Mouse (Mus musculus) neural tube, embryonic 14.5 days (tissue): ENCODE results near the gene Lrriq4. TPM values are rescaled to one million over a fixed set of nuclear protein-coding genes. Genes with fewer than 3 reads are reported as not detected.

Experiments
- ATAC-seq: fragments of 200-750 bp; cut with Nextera tagmentation; 2 replicates; pipeline ENCODE4 v1.8.0; 2017; ENCODE audit warnings: low read depth, mild to moderate bottlenecking, moderate TSS enrichment, moderate library complexity
- H3K27ac ChIP-seq: fragments of 300-500 bp; sonication (generic); 2 replicates; pipeline ENCODE4 v1.5.1; 2014; ENCODE audit warnings: low read depth, mild to moderate bottlenecking, control low read depth, low read length, moderate library complexity, mixed read lengths
- H3K27me3 ChIP-seq: fragments of 300-500 bp; sonication (generic); 2 replicates; pipeline ENCODE4 v1.6.1; 2014; ENCODE audit warnings: low read length; ENCODE audit not compliant: control insufficient read depth, insufficient read depth
- H3K36me3 ChIP-seq: fragments of 300-500 bp; sonication (generic); 2 replicates; pipeline ENCODE4 v1.6.1; 2014; ENCODE audit warnings: low read length, mixed read lengths; ENCODE audit not compliant: control insufficient read depth, insufficient read depth
- H3K4me1 ChIP-seq: fragments of 300-500 bp; sonication (generic); 2 replicates; pipeline ENCODE4 v1.6.1; 2014; ENCODE audit warnings: low read length; ENCODE audit not compliant: control insufficient read depth, insufficient read depth
- H3K4me2 ChIP-seq: fragments of 300-500 bp; sonication (generic); 2 replicates; pipeline ENCODE4 v1.6.1; 2014; ENCODE audit warnings: mild to moderate bottlenecking, low read depth, low read length, control low read depth
- H3K4me3 ChIP-seq: fragments of 300-500 bp; sonication (generic); 2 replicates; pipeline ENCODE4 v1.5.1; 2014; ENCODE audit warnings: low read depth, low read length, control low read depth, mixed read lengths
- H3K9ac ChIP-seq: fragments of 300-500 bp; sonication (generic); replicated peaks from 2 replicates; pipeline ENCODE4 v1.6.1; 2014; ENCODE audit warnings: low read depth, mild to moderate bottlenecking, control low read depth, low read length, mixed read lengths
- H3K9me3 ChIP-seq: fragments of 300-500 bp; sonication (generic); 2 replicates; pipeline ENCODE4 v1.6.1; 2016; ENCODE audit warnings: low read length; ENCODE audit not compliant: control insufficient read depth
- WGBS: fragments of 180-500 bp; shearing (Covaris S2); extraction: QIAGEN DNeasy Blood & Tissue Kit; methylation state at CpG from one replicate; pipeline ENCODE4 v1.1.7; 2014; 5-methylcytosine and 5-hydroxymethylcytosine counted together
- polyA plus RNA-seq: library from polyadenylated mRNA; unstranded; fragments of >200 nt; fragmentation: Nextera tagmentation; extraction: Ambion mirVana; gene quantifications from 2 replicates; pipeline ENCODE4 v1.2.1, GENCODE M21; 2014

Lrriq4 gene
- 0.12 TPM in 1 of 2 replicates, not detected in the other for polyA plus RNA-seq

GRCm38 (mm10) chr3:30644207-30644606 is at the start of gene Lrriq4:
Gene Lrriq4 (plus strand): TSS chr3:30644507.
- H3K9ac ChIP-seq = no peak within 1 kb of the TSS
- H3K4me3 ChIP-seq = no peak within 1 kb of the TSS
- no peak for ATAC-seq
- WGBS = 84% methylated on average over 2 of the region's 2 CpGs
- 0 out of 2 replicates have a peak, but pooled peaks cover 1% of the 10 kb centered on the region for H3K27me3 ChIP-seq
- no peaks in the 10 kb centered on the region for H3K36me3 ChIP-seq
- H3K4me2 ChIP-seq = no peak within 1 kb of the TSS
- H3K4me1 ChIP-seq = no peaks in the 10 kb centered on the region
- H3K9me3 ChIP-seq = no peaks in the 10 kb centered on the region
- H3K27ac ChIP-seq = no peak within 1 kb of the TSS

GRCm38 (mm10) chr3:30595111-30595832 is 49.0 kb upstream of the Lrriq4 start:
- Histone ChIP-seq H3K27me3 (no peaks in the 10 kb centered on the region), H3K4me3 (peak overlapping the region; percentile 79), H3K9me3 (no peaks in the 10 kb centered on the region), H3K4me2 (peak overlapping the region; percentile 62), H3K36me3 (no peaks in the 10 kb centered on the region), H3K27ac (peak overlapping the region; percentile 78), H3K4me1 (peaks cover 7% of the 10 kb centered on the region; the same call in 1 of the 2 replicates), H3K9ac (peak overlapping the region; percentile 84)
- WGBS = under 1% methylated on average over 62 of the region's 62 CpGs
- peak; percentile 79 for ATAC-seq

- H3K36me3 ChIP-seq = no peaks in the 10 kb centered on the region
- no peak overlapping the region for H3K4me2 ChIP-seq
- H3K4me1 ChIP-seq = peaks cover 7% of the 10 kb centered on the region; the same call in 1 of the 2 replicates
- H3K9me3 ChIP-seq = no peaks in the 10 kb centered on the region
- no peak overlapping the region for H3K4me3 ChIP-seq
- ATAC-seq = no peak
- no peaks in the 10 kb centered on the region for H3K27me3 ChIP-seq
- H3K9ac ChIP-seq = no peak overlapping the region
- H3K27ac ChIP-seq = no peak overlapping the region
- 85% methylated on average over 7 of the region's 7 CpGs for WGBS
Measured at GRCm38 (mm10) chr3:30597271-30597670, 47.0 kb upstream of the Lrriq4 start.

GRCm38 (mm10) chr3:30599711-30600545 is 44.4 kb upstream of the Lrriq4 start, which contains the start of gene Actrt3:
Gene Actrt3 (minus strand): TSS chr3:30599939.
- peak within 1 kb of the TSS; percentile 55 for H3K9ac ChIP-seq
- H3K4me2 ChIP-seq = peak within 1 kb of the TSS; percentile 73
- peaks cover 14% of the 10 kb centered on the region for H3K4me1 ChIP-seq
- H3K27me3 ChIP-seq = no peaks in the 10 kb centered on the region
- peak within 1 kb of the TSS; percentile 55 for H3K27ac ChIP-seq
- ATAC-seq = no peak
- H3K4me3 ChIP-seq = peak within 1 kb of the TSS; percentile 88
- WGBS = 1% methylated on average over 32 of the region's 32 CpGs
- no peaks in the 10 kb centered on the region for H3K9me3 ChIP-seq
- no peaks in the 10 kb centered on the region for H3K36me3 ChIP-seq

- no peaks in the 10 kb centered on the region for H3K9me3 ChIP-seq
- H3K4me2 ChIP-seq = peak overlapping the region; percentile 73
- peaks cover 14% of the 10 kb centered on the region for H3K4me1 ChIP-seq
- H3K4me3 ChIP-seq = peak overlapping the region; percentile 88
- under 1% methylated on average over 14 of the region's 14 CpGs for WGBS
- 0 out of 2 replicates have a peak, but pooled peaks have one; percentile 2 for ATAC-seq
- H3K36me3 ChIP-seq = no peaks in the 10 kb centered on the region
- H3K27me3 ChIP-seq = no peaks in the 10 kb centered on the region
- H3K9ac ChIP-seq = 0 out of 2 replicates have a peak overlapping the region, but pooled peaks have one; percentile 35
- H3K27ac ChIP-seq = peak overlapping the region; percentile 55
Measured at GRCm38 (mm10) chr3:30600717-30601116, 43.6 kb upstream of the Lrriq4 start.

GRCm38 (mm10) chr3:30601175-30601574 is 43.1 kb upstream of the Lrriq4 start:
- Histone ChIP-seq H3K9me3 (no peaks in the 10 kb centered on the region), H3K27me3 (no peaks in the 10 kb centered on the region), H3K9ac (no peak overlapping the region), H3K27ac (peak overlapping the region; percentile 36; the same call in 1 of the 2 replicates), H3K36me3 (no peaks in the 10 kb centered on the region), H3K4me2 (peak overlapping the region; percentile 73), H3K4me3 (peak overlapping the region; percentile 88), H3K4me1 (peaks cover 14% of the 10 kb centered on the region)
- peak; percentile 45 for ATAC-seq
- under 1% methylated on average over 17 of the region's 17 CpGs for WGBS

- no peaks in the 10 kb centered on the region for H3K9me3 ChIP-seq
- ATAC-seq = no peak
- H3K9ac ChIP-seq = peak overlapping the region; percentile 74
- peak overlapping the region; percentile 88 for H3K4me3 ChIP-seq
- H3K27me3 ChIP-seq = no peaks in the 10 kb centered on the region
- H3K36me3 ChIP-seq = no peaks in the 10 kb centered on the region
- WGBS = under 1% methylated on average over 13 of the region's 13 CpGs
- H3K27ac ChIP-seq = peak overlapping the region; percentile 91
- H3K4me2 ChIP-seq = peak overlapping the region; percentile 73
- peaks cover 14% of the 10 kb centered on the region for H3K4me1 ChIP-seq
Measured at GRCm38 (mm10) chr3:30601610-30602064, 42.7 kb upstream of the Lrriq4 start.

GRCm38 (mm10) chr3:30602065-30602739 is 42.1 kb upstream of the Lrriq4 start, which contains the start of gene Mynn:
Gene Mynn (plus strand): TSS chr3:30602065.
- under 1% methylated on average over 40 of the region's 40 CpGs for WGBS
- Histone ChIP-seq H3K27me3 (no peaks in the 10 kb centered on the region), H3K9ac (peak within 1 kb of the TSS; percentile 74), H3K27ac (peak within 1 kb of the TSS; percentile 91), H3K4me1 (peaks cover 14% of the 10 kb centered on the region), H3K36me3 (peaks cover 3% of the 10 kb centered on the region; the same call in 1 of the 2 replicates), H3K4me3 (peak within 1 kb of the TSS; percentile 88), H3K9me3 (no peaks in the 10 kb centered on the region), H3K4me2 (peak within 1 kb of the TSS; percentile 73)
- ATAC-seq = peak; percentile 95
